Mouse (Mus musculus) gastrocnemius, adult 18-20 months (tissue): ENCODE measurements around the gene Nlrx1. TPM values are rescaled to one million over a fixed set of nuclear protein-coding genes. Genes with fewer than 3 reads are reported as not detected.

Source experiments
- DNase-seq: peaks from one replicate; pipeline ENCODE4 v3.0.0; 2021; ENCODE audit warnings: low spot score
- total RNA-seq, 2 experiments: library from RNA; stranded (reverse); gene quantifications; 2 replicates each; pipeline ENCODE4 v1.2.3; 2021

Nlrx1 gene
- total RNA-seq, 2 experiments from 2014 or later: 21.7 to 21.8 TPM

GRCm38 (mm10) chr9:44269077-44269476 is 678 bp upstream of the Nlrx1 start:
- peak; percentile 33 for DNase-seq

- DNase-seq: peak; percentile 87
Measured at GRCm38 (mm10) chr9:44268027-44268360, 405 bp downstream of the Nlrx1 start.

- peak; percentile 28 for DNase-seq
Measured at GRCm38 (mm10) chr9:44267319-44268026, 926 bp downstream of the Nlrx1 start.

GRCm38 (mm10) chr9:44266478-44267226 is 1.7 kb downstream of the Nlrx1 start:
- DNase-seq: no peak

- DNase-seq: no peak
Measured at GRCm38 (mm10) chr9:44261388-44261787, 7.0 kb downstream of the Nlrx1 start.

GRCm38 (mm10) chr9:44259014-44259413 is 9.4 kb downstream of the Nlrx1 start:
- no peak for DNase-seq

GRCm38 (mm10) chr9:44256213-44256612 is 12.2 kb downstream of the Nlrx1 start:
- no peak for DNase-seq

GRCm38 (mm10) chr9:44255136-44255521 is 13.3 kb downstream of the Nlrx1 start:
- no peak for DNase-seq

- no peak for DNase-seq
Measured at GRCm38 (mm10) chr9:44254508-44255135, 13.8 kb downstream of the Nlrx1 start.

GRCm38 (mm10) chr9:44253441-44253840 is 15.0 kb downstream of the Nlrx1 start:
- no peak for DNase-seq

- DNase-seq: no peak
Measured at GRCm38 (mm10) chr9:44251314-44251713, 17.1 kb downstream of the Nlrx1 start, which contains the start of gene Pdzd3. Gene Pdzd3, minus strand, starts transcription at chr9:44251471.

- DNase-seq: no peak
Measured at GRCm38 (mm10) chr9:44250445-44250844, 18.0 kb downstream of the Nlrx1 start.

- peak; percentile 67 for DNase-seq
Measured at GRCm38 (mm10) chr9:44249181-44250146, 18.9 kb downstream of the Nlrx1 start.

GRCm38 (mm10) chr9:44247907-44248306 is 20.5 kb downstream of the Nlrx1 start:
- DNase-seq: no peak

GRCm38 (mm10) chr9:44243621-44244020 is 24.8 kb downstream of the Nlrx1 start:
- DNase-seq: no peak

GRCm38 (mm10) chr9:44241418-44241817 is 27.0 kb downstream of the Nlrx1 start:
- no peak for DNase-seq

- no peak for DNase-seq
Measured at GRCm38 (mm10) chr9:44240911-44241310, 27.5 kb downstream of the Nlrx1 start.

- DNase-seq: no peak
Measured at GRCm38 (mm10) chr9:44240399-44240798, 28.0 kb downstream of the Nlrx1 start, which contains the start of gene Ccdc153. Gene Ccdc153, plus strand, starts transcription at chr9:44240676.

- peak; percentile 52 for DNase-seq
Measured at GRCm38 (mm10) chr9:44239447-44239846, 29.0 kb downstream of the Nlrx1 start.

- no peak for DNase-seq
Measured at GRCm38 (mm10) chr9:44238501-44239190, 29.8 kb downstream of the Nlrx1 start.

GRCm38 (mm10) chr9:44237128-44237527 is 31.3 kb downstream of the Nlrx1 start:
- no peak for DNase-seq
